Mouse (Mus musculus) liver, embryonic 11.5 days (tissue): ENCODE data around the gene Casp2. TPM values are rescaled to one million over a fixed set of nuclear protein-coding genes. Genes with fewer than 3 reads are reported as not detected.

ENCODE experiments used
- ATAC-seq: fragments of 200-750 bp; cut with Nextera tagmentation; replicated peaks from 2 replicates; pipeline ENCODE4 v1.8.0; 2017; ENCODE audit warnings: moderate number of reproducible peaks, mild to moderate bottlenecking, moderate TSS enrichment, moderate library complexity; ENCODE audit not compliant: low FRiP score
- DNase-seq: peaks from one replicate; pipeline ENCODE4 v3.0.0-alpha.2; 2017; ENCODE audit warnings: low spot score
- H3K27ac ChIP-seq: fragments of 300-500 bp; sonication (generic); 2 replicates; pipeline ENCODE4 v1.5.1; 2014; ENCODE audit warnings: mild to moderate bottlenecking, low read depth, low read length, control low read depth
- H3K27me3 ChIP-seq: fragments of 300-500 bp; sonication (generic); replicated peaks from 2 replicates; pipeline ENCODE4 v1.6.1; 2014; ENCODE audit warnings: low read length, mixed read lengths; ENCODE audit not compliant: control insufficient read depth, insufficient read depth
- H3K36me3 ChIP-seq: fragments of 300-500 bp; sonication (generic); 2 replicates; pipeline ENCODE4 v1.6.1; 2014; ENCODE audit warnings: mild to moderate bottlenecking, low read length, moderate library complexity, mixed read lengths; ENCODE audit not compliant: control insufficient read depth, insufficient read depth
- H3K4me1 ChIP-seq: fragments of 300-500 bp; sonication (generic); replicated peaks from 2 replicates; pipeline ENCODE4 v1.6.1; 2014; ENCODE audit warnings: low read length, mixed read lengths; ENCODE audit not compliant: control insufficient read depth, insufficient read depth
- H3K4me2 ChIP-seq: fragments of 300-500 bp; sonication (generic); 2 replicates; pipeline ENCODE4 v1.6.1; 2014; ENCODE audit warnings: mild to moderate bottlenecking, control low read depth, moderate library complexity
- H3K4me3 ChIP-seq: fragments of 300-500 bp; sonication (generic); 2 replicates; pipeline ENCODE4 v1.5.1; 2014; ENCODE audit warnings: low read depth, low read length, control low read depth
- H3K9ac ChIP-seq: fragments of 300-500 bp; sonication (generic); 2 replicates; pipeline ENCODE4 v1.6.1; 2014; ENCODE audit warnings: low read depth, low read length, control low read depth
- H3K9me3 ChIP-seq: fragments of 300-500 bp; sonication (generic); 2 replicates; pipeline ENCODE4 v1.6.1; 2016; ENCODE audit warnings: low read length, inconsistent platforms, mixed read lengths; ENCODE audit not compliant: control insufficient read depth
- WGBS: fragments of 180-500 bp; shearing (Covaris S2); extraction: QIAGEN DNeasy Blood & Tissue Kit; methylation state at CpG from one replicate; pipeline ENCODE4 v1.1.7; 2014; 5-methylcytosine and 5-hydroxymethylcytosine counted together
- polyA plus RNA-seq: library from polyadenylated mRNA; unstranded; fragments of >200 nt; fragmentation: Nextera tagmentation; extraction: Ambion mirVana; gene quantifications from 2 replicates; pipeline ENCODE4 v1.2.1, GENCODE M21; 2014

Casp2 gene
- polyA plus RNA-seq, 1 experiment from 2014 or later: 44.5 TPM

DNA sequence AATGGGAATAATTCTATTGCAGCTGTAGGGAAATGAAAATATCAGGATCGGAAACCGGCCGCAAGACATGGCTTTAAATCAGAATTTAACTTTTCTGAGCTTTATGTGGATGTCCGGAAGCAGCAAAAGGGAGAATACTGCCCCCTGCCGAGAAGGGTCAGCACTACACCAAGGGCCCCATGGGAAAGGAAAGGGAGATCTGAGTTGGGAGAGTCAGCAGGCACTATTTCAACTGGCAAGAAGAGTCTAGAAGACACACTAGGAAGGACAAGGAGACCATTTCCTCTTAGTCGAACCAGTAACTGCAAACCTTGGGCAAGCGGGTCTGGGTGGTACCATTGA, 60.5 kb downstream of the Casp2 start:
- Histone ChIP-seq H3K4me2 (peak overlapping the region; percentile 60), H3K27me3 (peaks cover 46% of the 10 kb centered on the region), H3K9me3 (no peaks in the 10 kb centered on the region), H3K4me1 (peaks cover 6% of the 10 kb centered on the region; the same call in 1 of the 2 replicates), H3K27ac (no peak overlapping the region), H3K36me3 (no peaks in the 10 kb centered on the region), H3K9ac (no peak overlapping the region), H3K4me3 (no peak overlapping the region; the same call in 1 of the 2 replicates)
- 4% methylated on average over 7 of the region's 7 CpGs for WGBS
- ATAC-seq (no peak), DNase-seq (peak; percentile 75)

- no peak overlapping the region for H3K4me3 ChIP-seq
- no peak overlapping the region for H3K4me2 ChIP-seq
- no peaks in the 10 kb centered on the region for H3K9me3 ChIP-seq
- 63% methylated on average over 3 of the region's 3 CpGs for WGBS
- no peak overlapping the region for H3K27ac ChIP-seq
- ATAC-seq (no peak; the same call in 1 of the 2 replicates), DNase-seq (no peak)
- no peak overlapping the region for H3K9ac ChIP-seq
- H3K36me3 ChIP-seq: no peaks in the 10 kb centered on the region
- peaks cover 40% of the 10 kb centered on the region for H3K27me3 ChIP-seq
- peaks cover 6% of the 10 kb centered on the region; the same call in 1 of the 2 replicates for H3K4me1 ChIP-seq
Observed at GRCm38 (mm10) chr6:42326509-42326908, 61.7 kb downstream of the Casp2 start.

DNA sequence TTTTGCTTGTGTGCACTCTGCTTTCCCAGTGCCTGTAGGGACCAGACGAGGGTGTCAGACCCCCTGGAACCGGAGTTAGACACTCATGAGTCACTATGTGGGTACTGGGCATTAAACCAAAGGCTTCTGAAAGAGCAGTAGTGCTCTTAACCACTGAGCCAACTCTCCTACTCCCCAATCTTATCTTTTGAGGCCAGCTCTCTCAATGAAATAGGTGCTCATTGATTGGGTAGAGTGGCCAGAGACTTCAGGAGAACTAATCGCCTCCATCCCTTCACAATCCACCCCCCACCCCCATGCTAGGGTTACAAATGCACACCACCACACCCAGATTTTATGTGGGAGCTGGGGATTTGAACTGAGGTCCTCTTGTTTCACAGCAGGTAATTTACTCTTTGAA, 64.0 kb downstream of the Casp2 start:
- no peak overlapping the region for H3K4me3 ChIP-seq
- no peaks in the 10 kb centered on the region for H3K36me3 ChIP-seq
- WGBS: 56% methylated on average over 3 of the region's 3 CpGs
- peaks cover 17% of the 10 kb centered on the region for H3K27me3 ChIP-seq
- no peak overlapping the region for H3K27ac ChIP-seq
- ATAC-seq (peak; percentile 62), DNase-seq (no peak)
- H3K4me1 ChIP-seq: peaks cover 6% of the 10 kb centered on the region; the same call in 1 of the 2 replicates
- H3K4me2 ChIP-seq: no peak overlapping the region
- no peak overlapping the region for H3K9ac ChIP-seq
- H3K9me3 ChIP-seq: no peaks in the 10 kb centered on the region

- H3K27ac ChIP-seq: no peak overlapping the region
- H3K4me2 ChIP-seq: no peak overlapping the region
- H3K27me3 ChIP-seq: peaks cover 3% of the 10 kb centered on the region
- 83% methylated on average over 3 of the region's 3 CpGs for WGBS
- DNase-seq (no peak), ATAC-seq (no peak)
- H3K4me1 ChIP-seq: peaks cover 4% of the 10 kb centered on the region; the same call in 1 of the 2 replicates
- H3K9ac ChIP-seq: no peak overlapping the region
- no peaks in the 10 kb centered on the region for H3K36me3 ChIP-seq
- H3K9me3 ChIP-seq: no peaks in the 10 kb centered on the region
- H3K4me3 ChIP-seq: no peak overlapping the region
Observed at GRCm38 (mm10) chr6:42330216-42330615, 65.4 kb downstream of the Casp2 start.

DNA sequence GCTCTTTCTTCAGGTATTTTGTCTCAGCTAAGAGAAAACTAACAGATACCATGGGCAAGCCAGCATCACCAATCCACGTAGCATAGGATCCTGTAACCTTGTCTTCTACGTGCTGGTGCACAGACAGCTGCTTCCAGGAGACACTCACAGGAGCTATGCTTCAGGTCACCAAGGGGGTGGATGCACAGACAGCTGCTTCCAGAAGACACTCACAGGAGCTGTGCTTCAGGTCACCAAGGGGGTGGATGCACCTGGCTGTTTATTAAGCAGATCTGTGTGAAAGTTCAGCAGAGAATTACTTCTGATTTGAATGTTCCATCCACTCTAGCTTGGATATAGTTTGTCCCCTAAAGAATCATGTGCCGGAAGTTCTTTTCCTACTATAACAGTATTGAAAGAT, 66.2 kb downstream of the Casp2 start:
- Histone ChIP-seq H3K36me3 (no peaks in the 10 kb centered on the region), H3K9me3 (no peaks in the 10 kb centered on the region), H3K4me2 (no peak overlapping the region), H3K4me3 (no peak overlapping the region), H3K27me3 (no peaks in the 10 kb centered on the region), H3K4me1 (peaks cover 4% of the 10 kb centered on the region; the same call in 1 of the 2 replicates), H3K9ac (no peak overlapping the region), H3K27ac (no peak overlapping the region)
- no peak for DNase-seq
- ATAC-seq: no peak
- WGBS: 81% methylated on average over 3 of the region's 3 CpGs

Other genes starting within 250 kb of the Casp2 start
- gene Sva, start 226.6 kb upstream of the Casp2 start, polyA plus RNA-seq: not detected in 2 replicates
- not detected in 2 replicates for gene Tas2r139, start 124.0 kb upstream of the Casp2 start, polyA plus RNA-seq
- not detected in 2 replicates for gene Tas2r144, start 49.7 kb upstream of the Casp2 start, polyA plus RNA-seq
- 10.4 and 13.0 TPM in 2 replicates for gene Gstk1, start 19.1 kb upstream of the Casp2 start, polyA plus RNA-seq
- gene Tmem139, start 3.0 kb upstream of the Casp2 start, polyA plus RNA-seq: 0.38 TPM in 1 of 2 replicates, not detected in the other
- 0.23 and 0.29 TPM in 2 replicates for gene Clcn1, start 21.7 kb downstream of the Casp2 start, polyA plus RNA-seq
- 0.04 and 0.08 TPM in 2 replicates for gene Fam131b, start 59.7 kb downstream of the Casp2 start, polyA plus RNA-seq
- gene Zyx, start 84.6 kb downstream of the Casp2 start, polyA plus RNA-seq: 113 TPM in 2 replicates
- 1.1 and 1.4 TPM in 2 replicates for gene Epha1, start 108.3 kb downstream of the Casp2 start, polyA plus RNA-seq
- not detected in 2 replicates for gene Tas2r143, start 135.3 kb downstream of the Casp2 start, polyA plus RNA-seq
- gene Tas2r135, start 140.4 kb downstream of the Casp2 start, polyA plus RNA-seq: not detected in 2 replicates
- not detected in 2 replicates for gene Tas2r126, start 169.6 kb downstream of the Casp2 start, polyA plus RNA-seq
- not detected in 2 replicates for gene Olfr458, start 200.2 kb downstream of the Casp2 start, polyA plus RNA-seq
- gene Olfr457, start 211.3 kb downstream of the Casp2 start, polyA plus RNA-seq: not detected in 2 replicates
- gene Olfr456, start 222.2 kb downstream of the Casp2 start, polyA plus RNA-seq: not detected in 2 replicates